Mouse (Mus musculus) stomach, postnatal 0 days (tissue): ENCODE measurements at regions not wholly inside any gene's neighbourhood (a gene's known extent, or its start where the extent isn't known, plus 50 kb on each side); places are given as distances from the start of the nearest gene placed in this dataset.

Experiments
- CTCF ChIP-seq: IDR thresholded peaks from 2 replicates; pipeline ENCODE4 v1.5.1; 2016; ENCODE audit warnings: antibody characterized with exemption, low read depth, mild to moderate bottlenecking, moderate library complexity
- EP300 ChIP-seq: optimal IDR thresholded peaks from 2 replicates; pipeline ENCODE3; 2016; ENCODE audit warnings: antibody characterized with exemption

DNA sequence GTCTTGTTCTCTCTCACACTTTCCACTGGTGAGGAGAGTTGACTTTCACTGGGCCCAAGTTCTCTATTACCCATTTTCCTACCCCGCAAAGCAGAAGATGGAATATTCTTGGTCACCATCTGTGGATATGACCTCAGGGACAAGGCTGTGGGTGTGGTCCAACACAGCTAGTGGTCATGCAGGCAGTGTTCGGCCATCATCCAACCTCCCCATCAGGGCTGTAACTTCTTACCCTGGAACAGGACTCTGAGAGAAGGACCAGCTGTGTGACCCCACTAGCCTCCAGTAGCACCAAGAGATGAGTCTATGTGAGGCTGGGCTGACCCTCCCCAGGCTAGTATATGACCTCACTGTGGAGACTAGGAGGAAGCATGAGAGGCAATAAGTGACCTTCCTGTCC is 54.1 kb upstream of the Pthlh start:
- TF ChIP-seq EP300 = no peak
- no peak for TF ChIP-seq CTCF
